Mouse (Mus musculus): ENCODE data around the gene Adam12. TPM values are rescaled to one million over a fixed set of nuclear protein-coding genes. Genes with fewer than 3 reads are reported as not detected.

Gene Adam12
- total RNA-seq, 2 experiments from 2014 or later: 4.6 to 6.9 TPM

DNA sequence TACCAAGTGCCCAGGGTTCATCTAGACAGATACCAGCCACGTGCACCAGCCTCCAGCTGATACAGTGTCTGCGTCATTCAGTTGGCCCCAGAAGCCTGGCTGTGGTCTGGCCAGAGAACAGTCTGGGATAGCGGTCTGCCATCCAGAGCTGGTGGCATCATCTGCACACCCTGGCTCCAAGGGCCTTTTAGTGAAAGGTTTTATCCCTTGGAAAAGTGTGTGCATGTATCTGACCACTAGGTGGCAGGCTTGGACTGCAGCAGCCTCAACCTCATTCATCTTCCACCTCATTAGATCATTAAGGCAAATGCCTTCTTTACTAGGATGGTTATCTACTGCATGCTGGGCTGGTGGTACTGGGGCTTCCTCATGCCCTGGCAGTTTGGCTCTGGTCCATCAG, 375.7 kb downstream of the Adam12 start:
- DNase-seq: peak; percentile 62

DNA sequence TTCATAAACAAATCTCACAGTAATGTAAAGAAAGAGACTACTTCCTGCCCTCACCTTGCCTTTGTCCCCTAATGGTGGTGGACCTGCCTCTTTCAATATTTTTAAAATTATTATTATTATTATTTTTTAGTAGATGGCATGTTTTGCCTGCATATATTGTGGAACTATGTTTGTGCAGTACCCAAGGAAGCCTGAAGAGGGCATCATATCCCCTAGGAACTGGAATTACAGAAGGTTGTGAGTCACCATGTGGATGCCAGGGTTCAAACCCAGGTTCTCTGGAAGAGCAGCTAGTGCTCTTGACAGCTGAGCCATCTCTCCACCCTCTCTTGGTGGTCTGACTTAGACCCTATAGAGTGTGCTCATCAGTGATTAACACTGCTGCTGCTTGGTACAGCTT, 381.2 kb downstream of the Adam12 start:
- intact Hi-C loops (cut with DNase I; ENCODE audit: low total_unique reads): no loop called here
- DNase-seq: no peak

More for the DNA sequence above, 375.7 kb downstream of the Adam12 start:
- intact Hi-C loops (cut with DNase I; ENCODE audit: low total_unique reads): loop anchor here (2.0 kb wide), 1 partner anchor 493 kb away; no protein-coding TSS in a partner anchor

DNA sequence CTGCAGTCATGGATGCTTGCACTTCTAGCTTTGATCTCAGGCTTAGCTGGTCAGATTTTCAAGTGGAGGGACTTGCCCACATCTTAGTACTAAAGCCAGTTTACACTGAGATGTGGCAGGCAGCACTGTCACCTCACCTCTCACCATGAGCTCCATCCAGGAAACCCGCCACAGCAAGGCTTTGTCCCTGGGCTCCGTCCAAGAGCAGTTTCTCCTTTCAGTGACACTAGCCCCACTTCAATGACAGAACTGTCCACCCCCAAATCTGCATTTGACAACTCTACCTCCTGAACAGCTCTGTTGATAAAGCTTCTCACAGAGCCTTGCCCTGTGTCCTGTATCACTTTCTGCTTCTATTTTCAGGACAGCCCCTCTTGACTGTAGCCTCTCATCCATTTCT, 383.8 kb downstream of the Adam12 start:
- intact Hi-C loops (cut with DNase I; ENCODE audit: low total_unique reads): no loop called here

DNA sequence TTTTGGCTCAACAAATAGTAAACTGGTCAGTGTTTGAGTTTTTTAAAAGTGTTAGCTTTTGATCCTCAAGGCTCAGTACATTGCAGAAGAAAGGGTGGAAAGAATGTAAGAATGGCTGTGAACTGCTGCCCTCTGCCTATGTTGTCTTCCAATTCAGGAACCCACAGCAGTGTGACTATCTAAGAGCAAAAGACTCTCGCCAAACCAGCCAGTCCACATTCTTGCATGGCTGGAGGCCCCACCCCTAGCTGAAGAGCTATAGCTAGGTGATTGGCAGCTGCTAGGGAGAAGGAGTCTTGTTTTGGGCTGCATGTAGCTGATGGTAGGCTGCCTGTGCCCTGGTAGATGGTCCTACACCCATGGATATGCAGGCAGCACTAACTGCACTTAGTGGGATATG, 384.8 kb downstream of the Adam12 start:
- intact Hi-C loops (cut with DNase I; ENCODE audit: low total_unique reads): no loop called here
- DNase-seq: no peak

More for the DNA sequence above, 383.8 kb downstream of the Adam12 start:
- no peak for DNase-seq

DNA sequence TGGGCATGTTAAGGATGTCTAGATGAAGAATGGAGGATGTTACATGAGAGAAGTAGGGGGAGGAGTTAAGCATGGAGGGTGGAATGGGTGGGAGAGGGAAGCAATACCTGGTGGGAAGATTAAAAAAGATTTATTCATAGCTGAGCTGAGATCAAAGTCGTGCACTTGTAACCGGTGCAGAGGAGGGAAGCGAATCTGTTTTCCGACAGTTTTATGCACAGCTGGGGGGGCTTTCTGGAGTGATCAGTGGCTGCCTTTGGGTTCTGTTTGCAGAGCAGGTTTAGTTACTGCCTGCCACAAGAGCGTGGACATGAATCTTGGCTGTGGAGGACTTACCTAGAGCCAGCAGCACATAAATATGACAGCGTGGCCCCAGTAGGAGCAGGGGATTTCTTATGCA, 389.9 kb downstream of the Adam12 start:
- no peak for DNase-seq
- intact Hi-C loops (cut with DNase I; ENCODE audit: low total_unique reads): no loop called here

DNA sequence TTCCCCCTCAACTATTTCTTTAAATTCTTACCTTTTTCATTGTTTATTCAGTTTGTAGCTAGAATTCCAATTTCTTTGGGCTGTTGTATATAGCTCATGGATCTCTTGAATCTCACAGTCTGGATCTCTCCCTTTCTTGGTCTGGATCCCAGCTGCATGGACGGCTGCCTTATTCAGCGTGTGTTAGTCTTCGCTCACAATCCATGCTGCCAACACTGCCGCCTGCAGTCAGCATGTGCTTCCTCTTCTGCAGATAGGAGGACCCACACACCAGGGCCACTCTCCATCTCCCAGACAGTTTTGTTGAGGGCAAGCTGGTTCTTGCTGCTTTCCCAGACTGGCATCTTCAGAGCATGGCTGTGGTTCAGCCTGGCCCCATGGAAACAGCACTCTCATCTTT, 392.4 kb downstream of the Adam12 start:
- DNase-seq: peak; percentile 15
- intact Hi-C loops (cut with DNase I; ENCODE audit: low total_unique reads): no loop called here

Small RNA genes within 50 kb of the gene (microRNA-seq; reads per million reads assigned to microRNA genes)
- 0 reads per million in 2 experiments for gene Gm23631

Other genes with a start within 250 kb of the Adam12 start
- gene D7Ertd443e, start 153.5 kb upstream of the Adam12 start, total RNA-seq (2021): not detected

Data from gastrocnemius, postnatal 14 days (tissue).